Mouse (Mus musculus): ENCODE results near the gene Fam189a1. TPM values are rescaled to one million over a fixed set of nuclear protein-coding genes. Genes with fewer than 3 reads are reported as not detected.

Fam189a1 gene
- polyA plus RNA-seq, 1 experiment from 2014 or later = 0.66 TPM

GRCm38 (mm10) chr7:64729785-64730184, 426.6 kb downstream of the Fam189a1 start:
- no peak overlapping the region for H3K4me3 ChIP-seq (ENCODE audit: low read depth, low read length)
- ATAC-seq = no peak
- H3K9ac ChIP-seq (ENCODE audit: low read depth, low read length) = no peak overlapping the region
- H3K4me2 ChIP-seq (replicated peaks; ENCODE audit: low read depth) = no peak overlapping the region
- no peak overlapping the region for H3K27ac ChIP-seq (ENCODE audit: low read depth, low read length)
- H3K4me1 ChIP-seq (replicated peaks; ENCODE audit: control insufficient read depth, insufficient read depth, low read length) = no peaks in the 10 kb centered on the region
- peak; percentile 81 for TF ChIP-seq CTCF (IDR thresholded peaks at IDR 0.05; ENCODE audit: low read depth)
- no peaks in the 10 kb centered on the region for H3K27me3 ChIP-seq (replicated peaks; ENCODE audit: control insufficient read depth, insufficient read depth, low read length)
- H3K9me3 ChIP-seq (ENCODE audit: control insufficient read depth) = no peaks in the 10 kb centered on the region
- no peaks in the 10 kb centered on the region for H3K36me3 ChIP-seq (ENCODE audit: control insufficient read depth, insufficient read depth)
- 17% methylated on average over 7 of the region's 7 CpGs for WGBS

- Histone ChIP-seq H3K9me3 (ENCODE audit: control insufficient read depth) (no peaks in the 10 kb centered on the region), H3K27me3 (replicated peaks; ENCODE audit: control insufficient read depth, insufficient read depth, low read length) (no peaks in the 10 kb centered on the region), H3K4me2 (replicated peaks; ENCODE audit: low read depth) (no peak overlapping the region), H3K4me1 (replicated peaks; ENCODE audit: control insufficient read depth, insufficient read depth, low read length) (no peaks in the 10 kb centered on the region), H3K9ac (ENCODE audit: low read depth, low read length) (no peak overlapping the region), H3K4me3 (ENCODE audit: low read depth, low read length) (no peak overlapping the region), H3K36me3 (ENCODE audit: control insufficient read depth, insufficient read depth) (no peaks in the 10 kb centered on the region), H3K27ac (ENCODE audit: low read depth, low read length) (no peak overlapping the region)
- ATAC-seq = no peak
- TF ChIP-seq CTCF (IDR thresholded peaks at IDR 0.05; ENCODE audit: low read depth) = no peak
- WGBS = 61% methylated on average over 3 of the region's 3 CpGs
These were observed 427.6 kb downstream of the Fam189a1 start for GRCm38 (mm10) chr7:64728816-64729215.

GRCm38 (mm10) chr7:64728181-64728591, 428.2 kb downstream of the Fam189a1 start:
- Histone ChIP-seq H3K9me3 (ENCODE audit: control insufficient read depth) (no peaks in the 10 kb centered on the region), H3K27me3 (replicated peaks; ENCODE audit: control insufficient read depth, insufficient read depth, low read length) (no peaks in the 10 kb centered on the region), H3K4me2 (replicated peaks; ENCODE audit: low read depth) (no peak overlapping the region), H3K27ac (ENCODE audit: low read depth, low read length) (no peak overlapping the region), H3K9ac (ENCODE audit: low read depth, low read length) (no peak overlapping the region), H3K4me1 (replicated peaks; ENCODE audit: control insufficient read depth, insufficient read depth, low read length) (no peaks in the 10 kb centered on the region), H3K4me3 (ENCODE audit: low read depth, low read length) (no peak overlapping the region), H3K36me3 (ENCODE audit: control insufficient read depth, insufficient read depth) (no peaks in the 10 kb centered on the region)
- TF ChIP-seq CTCF (IDR thresholded peaks at IDR 0.05; ENCODE audit: low read depth) = no peak
- no peak for ATAC-seq
- 81% methylated on average over 5 of the region's 5 CpGs for WGBS

GRCm38 (mm10) chr7:64725967-64726695, 430.2 kb downstream of the Fam189a1 start:
- WGBS = 77% methylated on average over 6 of the region's 6 CpGs
- no peaks in the 10 kb centered on the region for H3K9me3 ChIP-seq (ENCODE audit: control insufficient read depth)
- no peak for ATAC-seq

GRCm38 (mm10) chr7:64724409-64724808, 432.0 kb downstream of the Fam189a1 start:
- 66% methylated on average over 1 of the region's 1 CpGs for WGBS
- no peak for ATAC-seq
- no peak overlapping the region for H3K4me2 ChIP-seq (replicated peaks; ENCODE audit: low read depth)

More at GRCm38 (mm10) chr7:64725967-64726695, 430.2 kb downstream of the Fam189a1 start:
- H3K9ac ChIP-seq (ENCODE audit: low read depth, low read length) = no peak overlapping the region
- no peak overlapping the region for H3K4me3 ChIP-seq (ENCODE audit: low read depth, low read length)
- TF ChIP-seq CTCF (IDR thresholded peaks at IDR 0.05; ENCODE audit: low read depth) = no peak
- H3K4me2 ChIP-seq (replicated peaks; ENCODE audit: low read depth) = no peak overlapping the region
- H3K4me1 ChIP-seq (replicated peaks; ENCODE audit: control insufficient read depth, insufficient read depth, low read length) = no peaks in the 10 kb centered on the region
- no peaks in the 10 kb centered on the region for H3K27me3 ChIP-seq (replicated peaks; ENCODE audit: control insufficient read depth, insufficient read depth, low read length)
- no peak overlapping the region for H3K27ac ChIP-seq (ENCODE audit: low read depth, low read length)
- H3K36me3 ChIP-seq (ENCODE audit: control insufficient read depth, insufficient read depth) = no peaks in the 10 kb centered on the region

GRCm38 (mm10) chr7:64723313-64723712, 433.1 kb downstream of the Fam189a1 start:
- Histone ChIP-seq H3K27ac (ENCODE audit: low read depth, low read length) (no peak overlapping the region), H3K36me3 (ENCODE audit: control insufficient read depth, insufficient read depth) (no peaks in the 10 kb centered on the region), H3K4me2 (replicated peaks; ENCODE audit: low read depth) (no peak overlapping the region), H3K9ac (ENCODE audit: low read depth, low read length) (no peak overlapping the region), H3K27me3 (replicated peaks; ENCODE audit: control insufficient read depth, insufficient read depth, low read length) (no peaks in the 10 kb centered on the region), H3K4me1 (replicated peaks; ENCODE audit: control insufficient read depth, insufficient read depth, low read length) (no peaks in the 10 kb centered on the region), H3K9me3 (ENCODE audit: control insufficient read depth) (no peaks in the 10 kb centered on the region), H3K4me3 (ENCODE audit: low read depth, low read length) (no peak overlapping the region)
- no peak for ATAC-seq
- no peak for TF ChIP-seq CTCF (IDR thresholded peaks at IDR 0.05; ENCODE audit: low read depth)
- 81% methylated on average over 3 of the region's 3 CpGs for WGBS

More at GRCm38 (mm10) chr7:64724409-64724808, 432.0 kb downstream of the Fam189a1 start:
- Histone ChIP-seq H3K27ac (ENCODE audit: low read depth, low read length) (no peak overlapping the region), H3K36me3 (ENCODE audit: control insufficient read depth, insufficient read depth) (no peaks in the 10 kb centered on the region), H3K27me3 (replicated peaks; ENCODE audit: control insufficient read depth, insufficient read depth, low read length) (no peaks in the 10 kb centered on the region), H3K9ac (ENCODE audit: low read depth, low read length) (no peak overlapping the region), H3K4me3 (ENCODE audit: low read depth, low read length) (no peak overlapping the region), H3K4me1 (replicated peaks; ENCODE audit: control insufficient read depth, insufficient read depth, low read length) (no peaks in the 10 kb centered on the region), H3K9me3 (ENCODE audit: control insufficient read depth) (no peaks in the 10 kb centered on the region)
- TF ChIP-seq CTCF (IDR thresholded peaks at IDR 0.05; ENCODE audit: low read depth) = no peak
